Mouse (Mus musculus) spleen, adult 2 months (tissue): ENCODE data around the gene Xylt1.

ENCODE experiments used
- CTCF ChIP-seq: fragments of 200-500 bp; IDR thresholded peaks from 2 replicates; pipeline ENCODE4 v1.5.1; 2011; ENCODE audit warnings: mild to moderate bottlenecking, inconsistent platforms; ENCODE audit not compliant: insufficient read depth, insufficient read length, insufficient replicate concordance; ENCODE audit errors: extremely low read depth
- POLR2A ChIP-seq: fragments of 200-500 bp; IDR thresholded peaks from 2 replicates; pipeline ENCODE4 v1.6.1; 2011; ENCODE audit warnings: low read depth, low read length, inconsistent platforms

GRCm38 (mm10) chr7:117482701-117483100 is 101.9 kb downstream of the Xylt1 start:
- TF ChIP-seq POLR2A (no peak), CTCF (no peak)
